Mouse (Mus musculus): Measurements from ENCODE around the gene Mitf.

DNA sequence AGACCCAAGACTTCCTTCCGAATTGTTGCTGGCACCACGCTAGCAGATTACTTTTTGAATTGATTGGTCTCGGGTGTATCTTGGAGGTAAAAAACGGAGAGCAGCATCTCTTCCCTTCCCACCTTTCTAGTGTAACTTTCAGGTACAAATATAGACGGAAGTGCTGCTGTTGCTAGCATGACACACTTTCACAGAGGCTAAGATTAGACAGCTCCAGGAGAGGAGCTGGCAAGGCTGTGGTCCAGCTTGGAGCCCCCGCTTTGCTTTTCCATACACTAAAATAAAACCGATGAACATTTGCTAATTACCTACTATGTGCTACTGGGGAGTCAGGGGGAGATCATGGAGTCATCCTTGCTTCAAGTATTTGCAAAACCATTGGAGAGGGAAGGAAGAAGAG is 37.3 kb upstream of the Mitf start:
- no peak for TF ChIP-seq CTCF (IDR thresholded peaks at IDR 0.05; ENCODE audit: insufficient read depth, low read depth, low read length)
- no peak for TF ChIP-seq POLR2A (IDR thresholded peaks at IDR 0.05; ENCODE audit: insufficient read depth, low read depth, low read length)
